Mouse (Mus musculus) ZHBTc4 (cell line): ENCODE measurements around the gene Rrp15.

Experiments used
- DNase-seq: peaks from one replicate; pipeline ENCODE4 v3.0.0-alpha.2; 2011; ENCODE audit warnings: low read depth, low spot score

Rrp15 gene

GRCm38 (mm10) chr1:186714980-186715896, 33.9 kb downstream of the Rrp15 start:
- DNase-seq, result no peak

DNA sequence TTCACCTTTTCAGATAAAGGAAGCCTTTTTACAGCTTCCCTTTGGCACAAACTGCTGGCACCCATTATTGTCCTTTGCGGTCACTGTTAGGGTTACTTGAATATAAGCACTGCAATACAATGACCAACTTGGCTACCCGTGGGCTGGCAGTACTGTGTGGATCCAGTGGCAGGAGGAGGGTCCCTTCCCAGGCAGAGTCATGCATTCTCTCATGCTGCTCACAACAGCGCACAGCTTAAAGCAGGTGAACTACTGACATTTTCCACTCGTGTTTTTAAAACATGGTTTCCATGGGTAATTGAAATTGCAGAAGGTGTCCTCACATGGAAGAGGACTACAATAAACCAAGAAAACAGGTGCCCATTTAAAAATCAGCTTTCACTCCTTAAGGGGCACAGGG, 34.9 kb downstream of the Rrp15 start:
- DNase-seq, result no peak

DNA sequence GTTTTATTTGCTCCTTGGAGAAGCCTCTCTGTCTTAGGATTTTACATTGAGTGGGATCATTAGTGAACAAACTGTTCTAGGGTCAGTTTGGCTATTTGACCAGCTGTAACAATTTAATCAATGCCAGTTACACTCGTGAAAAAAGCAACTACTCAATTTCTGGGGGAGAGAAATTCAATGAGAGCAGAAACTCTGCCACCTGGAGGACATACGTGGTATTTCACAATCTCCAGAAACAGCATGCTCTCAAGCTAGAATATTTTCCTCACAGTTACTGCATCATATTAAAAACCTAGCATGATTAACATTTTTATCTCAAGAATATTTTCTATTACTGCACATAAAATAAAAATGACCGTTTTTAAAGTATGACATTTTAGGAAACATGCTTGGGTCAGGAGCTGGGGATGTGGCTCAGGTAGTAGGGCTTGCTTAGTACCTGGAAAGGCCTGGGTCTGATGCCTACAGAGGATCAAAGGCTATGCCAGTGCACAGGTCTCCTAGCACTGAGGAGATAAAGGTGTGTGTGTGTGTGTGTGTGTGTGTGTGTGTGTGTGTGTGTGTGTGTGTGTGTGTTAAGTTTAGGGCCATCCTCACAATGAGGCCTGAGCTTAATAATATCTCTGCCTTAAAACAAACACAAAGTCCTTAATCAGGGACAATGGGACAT, 36.2 kb downstream of the Rrp15 start:
- peak; percentile 47 for DNase-seq

DNA sequence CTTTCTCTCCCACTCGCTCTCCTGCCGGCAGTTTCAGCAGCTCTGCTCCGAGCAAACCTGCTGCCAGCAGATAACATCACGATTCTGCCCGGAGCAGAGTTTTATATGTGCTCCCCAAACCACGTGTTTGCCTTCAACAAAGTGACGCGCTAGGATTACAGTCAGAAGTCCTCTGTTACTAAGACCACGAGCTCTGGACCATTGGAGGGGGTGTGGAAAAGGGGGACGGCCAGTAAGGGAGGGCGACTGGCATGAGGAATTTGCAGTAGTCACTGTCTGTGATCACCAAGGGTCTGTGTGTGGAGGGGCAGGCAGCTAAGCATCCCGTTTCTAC, 43.3 kb downstream of the Rrp15 start, which contains the start of gene Tgfb2:
Gene Tgfb2 (minus strand): TSS at position 75 of the 334 bp plus-strand sequence.
- no peak for DNase-seq

DNA sequence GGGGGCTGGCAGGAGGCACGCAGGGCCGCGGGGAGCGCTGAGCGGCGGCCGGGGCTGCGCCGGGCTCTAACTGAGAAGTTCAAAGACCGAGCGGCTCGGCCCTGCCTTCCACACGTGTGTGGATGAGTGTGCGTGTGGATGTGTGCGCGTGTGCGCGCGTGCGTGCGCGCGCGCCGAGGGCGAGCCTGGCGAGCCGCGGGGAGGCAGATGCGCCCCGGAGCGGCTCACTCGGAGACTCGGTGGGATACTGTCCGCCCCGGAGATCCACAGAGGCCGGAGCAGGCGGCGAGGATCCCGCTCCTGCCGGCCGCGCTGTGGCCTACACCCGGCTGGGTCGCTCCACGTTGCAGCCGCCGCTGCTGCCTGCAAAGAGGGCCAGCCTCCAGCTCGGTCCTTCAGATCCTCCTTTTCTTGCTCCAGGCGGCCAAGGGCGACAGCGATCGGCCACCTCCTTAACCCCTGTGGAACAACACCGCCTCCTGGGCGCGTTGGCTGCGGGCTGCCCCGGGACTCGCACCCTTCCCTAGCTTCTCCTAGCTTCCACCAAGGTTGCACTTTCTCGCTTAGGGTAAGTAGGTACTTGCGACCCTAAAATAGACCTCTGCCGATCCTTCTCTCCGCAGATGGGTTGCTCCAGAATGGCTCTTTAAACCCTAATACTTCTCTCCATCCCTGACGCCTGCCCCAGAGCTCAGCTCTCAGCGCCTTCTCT, 43.8 kb downstream of the Rrp15 start:
- peak; percentile 74 for DNase-seq

- DNase-seq, result peak; percentile 45
Observed at GRCm38 (mm10) chr1:186703980-186704701, 45.0 kb downstream of the Rrp15 start.

DNA sequence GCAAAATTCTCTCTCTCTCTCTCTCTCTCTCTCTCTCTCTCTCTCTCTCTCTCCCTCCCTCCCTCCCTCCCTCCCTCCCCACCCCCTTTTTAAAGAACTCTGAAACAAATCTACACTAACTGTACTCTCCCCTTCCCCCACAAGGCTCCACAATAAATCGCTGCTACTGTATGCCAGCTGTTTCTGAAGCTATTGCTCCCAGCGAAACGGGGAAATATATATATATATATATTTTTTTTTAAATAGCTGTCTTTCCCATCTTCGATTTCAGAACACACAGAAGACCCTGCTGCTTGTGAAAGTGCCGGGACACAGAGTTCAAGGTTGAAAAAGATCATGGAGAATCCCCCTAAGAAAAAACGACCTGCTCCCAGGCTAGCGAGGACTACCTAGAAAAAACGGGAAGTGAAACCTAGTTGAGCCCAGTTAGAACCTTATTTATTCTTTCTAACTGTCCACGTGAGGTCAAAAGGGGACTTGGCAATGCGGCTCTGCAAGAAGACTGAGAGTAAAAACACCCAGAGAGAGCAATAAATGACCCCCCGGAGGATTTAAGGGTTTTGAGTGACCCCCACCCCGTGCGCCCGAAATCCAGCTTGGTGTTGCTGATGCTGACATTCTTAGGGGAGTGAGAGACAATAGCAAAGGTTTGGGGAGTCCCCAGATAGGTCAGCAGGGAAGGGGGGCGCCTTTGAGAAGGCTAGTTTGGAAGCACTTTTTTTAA, 45.7 kb downstream of the Rrp15 start:
- no peak for DNase-seq

DNA sequence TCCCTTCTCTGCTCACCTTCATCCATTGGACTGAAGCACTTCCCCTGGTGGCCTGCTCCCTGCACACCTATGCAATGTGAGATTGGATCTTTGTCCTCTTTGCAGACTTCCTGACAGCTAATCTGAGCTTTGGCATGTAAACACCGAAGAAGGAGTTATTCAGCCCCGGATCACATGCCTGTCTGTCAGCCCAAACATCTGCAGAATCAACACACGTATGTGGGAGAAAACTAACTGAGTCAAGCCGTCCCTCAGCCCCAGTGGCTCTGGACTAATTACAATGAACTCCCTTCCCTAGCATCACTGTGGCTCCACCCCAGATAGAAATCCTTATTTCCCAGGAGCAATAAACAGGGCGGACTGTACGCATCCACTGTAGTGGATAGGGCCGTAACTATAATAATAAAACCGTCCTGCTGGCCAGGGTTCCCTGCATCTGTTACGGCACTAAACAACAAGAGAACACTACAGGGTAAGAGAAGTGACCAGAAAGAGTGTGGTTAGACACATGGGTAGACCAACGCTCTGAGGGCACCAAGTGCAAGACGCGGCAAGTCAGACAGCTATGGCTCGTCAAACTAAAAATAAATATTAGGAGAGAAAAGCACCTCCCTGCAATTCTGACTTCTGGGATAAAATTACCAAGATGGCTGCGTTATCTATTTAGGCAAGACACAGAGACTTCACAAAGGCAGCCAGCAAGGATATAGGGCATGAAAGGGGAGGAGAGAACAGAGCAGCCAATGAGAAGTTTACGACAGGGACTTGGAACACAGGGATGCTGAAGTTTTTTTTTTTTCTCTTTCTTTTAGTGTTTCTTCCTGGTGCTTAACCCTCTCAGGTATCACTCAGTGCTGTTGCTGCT, 46.5 kb downstream of the Rrp15 start:
- DNase-seq, result no peak

DNA sequence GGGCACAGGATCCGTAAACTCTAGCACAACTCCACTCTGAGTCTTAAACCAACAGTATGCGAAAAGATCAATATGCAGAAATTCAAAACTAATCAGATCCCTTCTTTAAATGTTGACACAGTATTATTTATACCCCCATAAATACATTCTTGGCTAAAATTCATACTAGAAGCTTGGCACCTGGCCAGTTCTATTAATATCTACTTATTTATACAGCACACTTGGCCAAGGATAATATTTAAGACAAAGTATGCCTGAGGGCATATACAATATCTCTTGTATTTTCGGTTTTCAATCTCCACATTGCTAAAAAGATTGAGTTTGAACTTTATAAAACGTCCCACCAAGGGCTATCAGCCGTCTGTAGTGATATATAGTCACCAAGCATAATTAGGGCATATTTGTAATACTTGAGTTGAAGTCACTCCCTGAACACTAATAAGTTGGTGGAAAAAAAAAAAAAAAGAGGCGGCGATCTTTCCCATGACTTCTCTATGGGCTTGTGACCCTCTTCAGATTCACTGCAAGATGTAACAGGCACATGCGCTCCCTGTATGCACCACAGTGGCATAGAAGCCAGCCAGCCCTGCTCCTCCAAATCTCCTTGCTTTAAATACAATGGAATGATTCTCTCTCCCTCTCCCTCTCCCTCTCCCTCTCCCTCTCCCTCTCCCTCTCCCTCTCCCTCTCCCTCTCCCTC, 47.8 kb downstream of the Rrp15 start:
- no peak for DNase-seq

GRCm38 (mm10) chr1:186700496-186700895, 48.7 kb downstream of the Rrp15 start:
- DNase-seq, result no peak

DNA sequence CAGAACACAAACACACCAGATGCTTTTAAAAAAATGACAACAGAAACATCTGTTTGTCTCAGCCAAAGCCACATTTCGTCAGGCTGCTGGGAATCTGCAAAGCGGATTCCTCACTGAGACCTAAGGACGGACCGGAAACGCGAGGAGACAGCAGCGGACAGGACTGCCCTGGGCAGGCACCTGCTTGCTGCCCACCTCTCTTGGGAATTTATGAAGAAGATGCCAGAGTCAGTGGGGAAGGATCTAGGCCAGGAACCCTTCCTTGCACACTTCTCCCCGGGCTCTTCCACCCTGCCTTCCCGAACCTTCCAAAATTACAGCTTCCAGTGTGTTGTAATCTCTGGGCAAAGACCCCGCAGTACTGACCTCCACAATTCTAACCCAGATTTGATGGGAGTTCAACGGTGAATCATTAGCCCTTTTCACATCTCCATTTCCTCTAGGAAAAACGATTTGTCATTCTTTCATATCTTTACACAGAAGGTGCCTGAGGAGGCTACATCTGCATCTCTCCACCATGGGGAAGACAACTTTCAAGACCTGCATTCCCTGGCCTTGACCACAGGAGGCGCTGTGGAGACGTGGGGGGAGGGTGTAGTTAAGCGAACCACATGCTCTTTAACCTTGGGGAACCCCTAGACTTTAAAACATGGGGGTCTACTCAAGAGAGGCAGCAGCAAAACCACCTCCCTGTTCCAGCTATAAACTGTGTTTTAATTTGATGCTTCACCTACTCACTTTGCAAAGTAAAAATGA, 50.4 kb downstream of the Rrp15 start:
- peak; percentile 52 for DNase-seq

- no peak for DNase-seq
Observed at GRCm38 (mm10) chr1:186696231-186696630, 52.9 kb downstream of the Rrp15 start.

- DNase-seq, result no peak
Observed at GRCm38 (mm10) chr1:186695361-186695760, 53.8 kb downstream of the Rrp15 start.

GRCm38 (mm10) chr1:186692370-186692769, 56.8 kb downstream of the Rrp15 start:
- no peak for DNase-seq

DNA sequence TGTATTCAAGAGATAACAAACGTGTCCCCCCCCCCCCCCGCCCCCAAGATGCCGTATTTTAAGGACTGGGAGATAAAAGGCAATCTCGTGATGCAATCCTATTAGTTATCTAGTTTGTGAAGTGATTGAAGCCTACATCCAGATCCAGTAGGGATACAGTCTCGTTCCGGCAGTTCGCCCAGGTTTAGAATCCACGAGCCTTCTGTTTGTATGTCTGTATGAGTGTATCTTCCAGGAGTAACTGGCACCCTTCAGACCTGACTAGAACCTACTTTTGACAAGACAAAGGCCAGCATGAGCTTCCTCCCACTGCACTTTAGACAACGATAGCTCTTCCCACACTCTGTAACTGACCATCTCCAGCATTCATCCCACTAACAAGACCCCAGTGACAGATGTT, 57.5 kb downstream of the Rrp15 start:
- no peak for DNase-seq

DNA sequence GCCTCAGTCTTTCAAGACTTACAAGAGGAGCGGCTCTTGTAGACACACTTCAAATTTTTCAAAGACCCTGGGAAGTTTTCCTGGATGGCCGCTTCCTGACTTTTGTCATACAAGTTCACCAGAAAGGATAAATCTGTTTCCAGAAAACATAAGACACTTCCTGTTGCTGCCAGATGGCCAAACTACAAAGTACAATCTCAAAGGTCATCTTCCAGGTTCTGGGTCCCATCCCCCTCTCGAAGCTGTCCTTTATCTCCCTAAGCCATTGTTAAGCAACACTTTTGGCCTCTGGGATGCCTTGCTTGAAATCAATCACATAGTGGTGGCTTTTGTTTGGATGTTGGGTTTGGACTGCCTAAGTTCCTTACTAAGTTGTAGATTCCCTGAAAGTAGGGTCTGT, 65.1 kb downstream of the Rrp15 start:
- peak; percentile 23 for DNase-seq

DNA sequence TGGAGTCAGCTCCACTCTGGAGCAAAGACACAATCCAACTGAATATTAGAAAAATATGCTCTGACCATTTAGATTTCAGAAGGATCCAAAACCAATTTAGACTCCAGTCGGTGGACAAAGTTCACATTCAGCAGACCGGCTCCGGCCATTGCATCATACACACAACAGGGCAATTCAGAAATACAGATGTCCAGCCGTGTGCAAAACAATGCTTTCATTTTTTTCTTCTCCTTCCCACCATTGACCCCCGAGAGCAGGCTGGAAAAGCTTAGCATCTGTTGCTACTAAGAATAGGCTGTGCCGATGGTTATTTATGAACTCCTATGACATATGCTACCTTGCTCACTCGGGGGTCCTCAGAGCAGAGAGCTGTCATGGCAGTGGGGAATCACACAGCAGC, 66.6 kb downstream of the Rrp15 start:
- DNase-seq, result no peak

DNA sequence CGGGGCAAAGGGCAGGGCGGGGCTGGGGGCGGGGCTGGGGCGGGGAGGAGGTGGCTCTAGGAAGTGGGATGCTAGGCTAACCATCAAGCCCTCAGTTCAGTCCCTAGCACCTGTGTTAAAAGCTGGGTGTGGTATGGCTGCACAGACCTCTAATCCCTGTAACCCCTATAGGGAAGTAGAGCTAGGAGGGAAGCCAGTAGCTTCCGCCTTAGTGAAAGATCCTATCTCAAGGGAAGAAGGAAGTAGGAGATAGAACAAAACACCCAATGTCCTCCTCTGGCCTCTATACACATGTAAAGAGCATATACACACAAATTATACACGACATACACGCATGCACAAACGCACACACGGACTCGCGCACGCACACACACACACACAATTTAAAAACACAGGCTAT, 71.5 kb downstream of the Rrp15 start:
- DNase-seq, result no peak

DNA sequence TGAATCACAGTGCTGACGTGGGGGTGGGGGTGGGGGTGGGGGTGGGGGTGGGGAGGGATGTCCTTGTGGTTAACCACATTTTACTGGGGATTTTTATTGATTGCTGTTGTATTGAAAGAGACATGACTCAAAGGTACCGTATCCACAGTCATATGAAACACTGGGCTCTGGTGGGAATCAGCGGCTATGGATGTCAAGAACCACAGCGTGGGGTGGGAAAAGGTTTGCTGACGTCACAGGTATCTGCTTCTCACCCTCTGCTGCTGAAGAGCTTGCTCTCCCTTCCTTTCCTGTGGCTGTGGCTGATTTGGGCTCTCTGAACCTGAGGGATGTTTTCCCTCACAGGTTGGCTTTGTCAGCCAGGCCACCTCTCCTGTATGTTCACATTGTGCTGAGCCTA, 73.0 kb downstream of the Rrp15 start:
- DNase-seq, result no peak
